Mouse (Mus musculus): ENCODE measurements around the gene Clcnkb. TPM values are rescaled to one million over a fixed set of nuclear protein-coding genes. Genes with fewer than 3 reads are reported as not detected.

Gene Clcnkb
- polyA plus RNA-seq, 1 experiment from 2014 or later = not detected

GRCm38 (mm10) chr4:141387093-141387784 is 28.6 kb downstream of the Clcnkb start:
- TF ChIP-seq CTCF (IDR thresholded peaks at IDR 0.05; ENCODE audit: low read depth) = peak; percentile 90
- ATAC-seq = no peak

GRCm38 (mm10) chr4:141386150-141386549 is 29.7 kb downstream of the Clcnkb start:
- TF ChIP-seq CTCF (IDR thresholded peaks at IDR 0.05; ENCODE audit: low read depth) = peak; percentile 39
- no peak overlapping the region for H3K4me2 ChIP-seq (replicated peaks; ENCODE audit: low read depth)
- 0 out of 2 replicates have a peak, but pooled peaks cover 5% of the 10 kb centered on the region for H3K4me1 ChIP-seq (replicated peaks; ENCODE audit: control insufficient read depth, insufficient read depth, low read length)
- no peak overlapping the region for H3K4me3 ChIP-seq (ENCODE audit: low read depth, low read length)
- no peaks in the 10 kb centered on the region for H3K9me3 ChIP-seq (ENCODE audit: control insufficient read depth)
- no peak overlapping the region for H3K27ac ChIP-seq (ENCODE audit: low read depth, low read length)
- no peaks in the 10 kb centered on the region for H3K36me3 ChIP-seq (ENCODE audit: control insufficient read depth, insufficient read depth)
- H3K9ac ChIP-seq (ENCODE audit: low read depth, low read length) = no peak overlapping the region
- H3K27me3 ChIP-seq (replicated peaks; ENCODE audit: control insufficient read depth, insufficient read depth, low read length) = peaks cover 28% of the 10 kb centered on the region; the same call in 1 of the 2 replicates
- ATAC-seq = no peak
- WGBS = 77% methylated on average over 7 of the region's 7 CpGs

More at GRCm38 (mm10) chr4:141387093-141387784, 28.6 kb downstream of the Clcnkb start:
- Histone ChIP-seq H3K9me3 (ENCODE audit: control insufficient read depth) (no peaks in the 10 kb centered on the region), H3K4me1 (replicated peaks; ENCODE audit: control insufficient read depth, insufficient read depth, low read length) (0 out of 2 replicates have a peak, but pooled peaks cover 5% of the 10 kb centered on the region), H3K27me3 (replicated peaks; ENCODE audit: control insufficient read depth, insufficient read depth, low read length) (peaks cover 18% of the 10 kb centered on the region; the same call in 1 of the 2 replicates), H3K36me3 (ENCODE audit: control insufficient read depth, insufficient read depth) (no peaks in the 10 kb centered on the region), H3K4me3 (ENCODE audit: low read depth, low read length) (no peak overlapping the region), H3K9ac (ENCODE audit: low read depth, low read length) (no peak overlapping the region), H3K4me2 (replicated peaks; ENCODE audit: low read depth) (no peak overlapping the region), H3K27ac (ENCODE audit: low read depth, low read length) (no peak overlapping the region)
- WGBS = 17% methylated on average over 5 of the region's 5 CpGs

- H3K4me3 ChIP-seq (ENCODE audit: low read depth, low read length) = no peak overlapping the region
- H3K36me3 ChIP-seq (ENCODE audit: control insufficient read depth, insufficient read depth) = no peaks in the 10 kb centered on the region
- H3K4me2 ChIP-seq (replicated peaks; ENCODE audit: low read depth) = no peak overlapping the region
- no peak overlapping the region for H3K27ac ChIP-seq (ENCODE audit: low read depth, low read length)
- no peaks in the 10 kb centered on the region for H3K9me3 ChIP-seq (ENCODE audit: control insufficient read depth)
- no peak overlapping the region for H3K9ac ChIP-seq (ENCODE audit: low read depth, low read length)
- 0 out of 2 replicates have a peak, but pooled peaks have one; percentile 26 for ATAC-seq
- H3K27me3 ChIP-seq (replicated peaks; ENCODE audit: control insufficient read depth, insufficient read depth, low read length) = peaks cover 29% of the 10 kb centered on the region; the same call in 1 of the 2 replicates
- peak; percentile 96 for TF ChIP-seq CTCF (IDR thresholded peaks at IDR 0.05; ENCODE audit: low read depth)
- 0% methylated on average over 7 of the region's 7 CpGs for WGBS
- H3K4me1 ChIP-seq (replicated peaks; ENCODE audit: control insufficient read depth, insufficient read depth, low read length) = 0 out of 2 replicates have a peak, but pooled peaks cover 5% of the 10 kb centered on the region
Measured at GRCm38 (mm10) chr4:141385275-141385674, 30.5 kb downstream of the Clcnkb start.

GRCm38 (mm10) chr4:141382406-141382805 is 33.4 kb downstream of the Clcnkb start:
- TF ChIP-seq CTCF (IDR thresholded peaks at IDR 0.05; ENCODE audit: low read depth) = peak; percentile 44

GRCm38 (mm10) chr4:141379674-141380073 is 36.1 kb downstream of the Clcnkb start:
- no peak overlapping the region for H3K27ac ChIP-seq (ENCODE audit: low read depth, low read length)
- H3K4me3 ChIP-seq (ENCODE audit: low read depth, low read length) = no peak overlapping the region
- H3K27me3 ChIP-seq (replicated peaks; ENCODE audit: control insufficient read depth, insufficient read depth, low read length) = peaks cover 29% of the 10 kb centered on the region; the same call in 1 of the 2 replicates
- H3K4me2 ChIP-seq (replicated peaks; ENCODE audit: low read depth) = no peak overlapping the region
- H3K9ac ChIP-seq (ENCODE audit: low read depth, low read length) = no peak overlapping the region
- 0 out of 2 replicates have a peak, but pooled peaks cover 5% of the 10 kb centered on the region for H3K4me1 ChIP-seq (replicated peaks; ENCODE audit: control insufficient read depth, insufficient read depth, low read length)
- no peak for TF ChIP-seq CTCF (IDR thresholded peaks at IDR 0.05; ENCODE audit: low read depth)
- H3K36me3 ChIP-seq (ENCODE audit: control insufficient read depth, insufficient read depth) = no peaks in the 10 kb centered on the region
- H3K9me3 ChIP-seq (ENCODE audit: control insufficient read depth) = no peaks in the 10 kb centered on the region
- no peak for ATAC-seq
- WGBS = 68% methylated on average over 8 of the region's 8 CpGs

More at GRCm38 (mm10) chr4:141382406-141382805, 33.4 kb downstream of the Clcnkb start:
- WGBS = 4% methylated on average over 25 of the region's 25 CpGs
- 0 out of 2 replicates have a peak, but pooled peaks cover 5% of the 10 kb centered on the region for H3K4me1 ChIP-seq (replicated peaks; ENCODE audit: control insufficient read depth, insufficient read depth, low read length)
- peak overlapping the region; percentile 33 for H3K4me3 ChIP-seq (ENCODE audit: low read depth, low read length)
- H3K4me2 ChIP-seq (replicated peaks; ENCODE audit: low read depth) = peak overlapping the region; percentile 63
- H3K9ac ChIP-seq (ENCODE audit: low read depth, low read length) = 0 out of 2 replicates have a peak overlapping the region, but pooled peaks have one; percentile 11
- 0 out of 2 replicates have a peak, but pooled peaks have one; percentile 26 for ATAC-seq
- no peaks in the 10 kb centered on the region for H3K9me3 ChIP-seq (ENCODE audit: control insufficient read depth)
- peaks cover 29% of the 10 kb centered on the region; the same call in 1 of the 2 replicates for H3K27me3 ChIP-seq (replicated peaks; ENCODE audit: control insufficient read depth, insufficient read depth, low read length)
- H3K36me3 ChIP-seq (ENCODE audit: control insufficient read depth, insufficient read depth) = no peaks in the 10 kb centered on the region
- no peak overlapping the region for H3K27ac ChIP-seq (ENCODE audit: low read depth, low read length)

GRCm38 (mm10) chr4:141372426-141372825 is 43.4 kb downstream of the Clcnkb start:
- Histone ChIP-seq H3K9me3 (ENCODE audit: control insufficient read depth) (no peaks in the 10 kb centered on the region), H3K27ac (ENCODE audit: low read depth, low read length) (no peak overlapping the region), H3K4me2 (replicated peaks; ENCODE audit: low read depth) (no peak overlapping the region), H3K27me3 (replicated peaks; ENCODE audit: control insufficient read depth, insufficient read depth, low read length) (no peaks in the 10 kb centered on the region), H3K9ac (ENCODE audit: low read depth, low read length) (no peak overlapping the region), H3K36me3 (ENCODE audit: control insufficient read depth, insufficient read depth) (no peaks in the 10 kb centered on the region), H3K4me3 (ENCODE audit: low read depth, low read length) (no peak overlapping the region), H3K4me1 (replicated peaks; ENCODE audit: control insufficient read depth, insufficient read depth, low read length) (0 out of 2 replicates have a peak, but pooled peaks cover 10% of the 10 kb centered on the region)
- ATAC-seq = no peak
- TF ChIP-seq CTCF (IDR thresholded peaks at IDR 0.05; ENCODE audit: low read depth) = no peak
- 92% methylated on average over 5 of the region's 5 CpGs for WGBS

All from intestine, postnatal 0 days (tissue).